Mouse (Mus musculus) inflammation-experienced regulatory T-cells (primary cell): ENCODE results near the gene Tagln3. TPM values are rescaled to one million over a fixed set of nuclear protein-coding genes. Genes with fewer than 3 reads are reported as not detected.

Experiments used
- polyA plus RNA-seq, 2 experiments: library from polyadenylated mRNA; unstranded; fragments of 100-300 nt; shearing (Covaris generic); gene quantifications; one replicate each; pipeline ENCODE4 v1.2.1; 2017

Gene Tagln3
- under 1 TPM in 1 of 2 experiments, not detected in 1; 0.53 TPM for polyA plus RNA-seq

GRCm38 (mm10) chr16:45724061-45724741 lies at the start of gene Tagln3:
TSS of gene Tagln3 (minus strand) at chr16:45724608.

GRCm38 (mm10) chr16:45742615-45743476 lies 18.4 kb upstream of the Tagln3 start, which contains the start of gene Abhd10:
TSS of gene Abhd10 (minus strand) at chr16:45742955.

GRCm38 (mm10) chr16:45693558-45693957 lies 30.9 kb downstream of the Tagln3 start, which contains the start of gene Tmprss7:
TSS of gene Tmprss7 (minus strand) at chr16:45693658.

Other genes with a start within 250 kb of the Tagln3 start
- gene Gm609, start 231.6 kb downstream of the Tagln3 start, polyA plus RNA-seq: 1 to 10 TPM in 1 of 2 experiments, under 1 TPM in 1; 0.17 to 2.7 TPM
- under 1 TPM in 1 of 2 experiments, not detected in 1; 0.26 TPM for gene Gm17783, start 192.6 kb downstream of the Tagln3 start, polyA plus RNA-seq
- under 1 TPM; 0.05 to 0.16 TPM for gene Slc9c1, start 189.3 kb downstream of the Tagln3 start, polyA plus RNA-seq
- 1 to 10 TPM in 1 of 2 experiments, not detected in 1; 1.5 TPM for gene Gcsam, start 114.2 kb downstream of the Tagln3 start, polyA plus RNA-seq
- under 1 TPM in 1 of 2 experiments, not detected in 1; 0.10 TPM for gene BC016579, start 70.5 kb downstream of the Tagln3 start, polyA plus RNA-seq
- gene Tmprss7, start 30.9 kb downstream of the Tagln3 start, polyA plus RNA-seq: under 1 TPM in 1 of 2 experiments, not detected in 1; 0.67 TPM
- 10 to 100 TPM; 35.0 to 35.7 TPM for gene Abhd10, start 18.3 kb upstream of the Tagln3 start, polyA plus RNA-seq
- under 1 TPM in 1 of 2 experiments, not detected in 1; 0.25 TPM for gene Phldb2, start 229.0 kb upstream of the Tagln3 start, polyA plus RNA-seq